Mouse (Mus musculus) bone marrow macrophage, adult 2 months (primary cell): Measurements from ENCODE around the gene Chil4.

Experiments
- CTCF ChIP-seq: IDR thresholded peaks from 2 replicates; pipeline ENCODE4 v1.5.1; 2012; ENCODE audit warnings: low read depth, mild to moderate bottlenecking, low read length, moderate library complexity
- POLR2A ChIP-seq: IDR thresholded peaks from 2 replicates; pipeline ENCODE4 v1.6.1; 2012; ENCODE audit warnings: mild to moderate bottlenecking, low read depth, low read length, borderline replicate concordance

DNA sequence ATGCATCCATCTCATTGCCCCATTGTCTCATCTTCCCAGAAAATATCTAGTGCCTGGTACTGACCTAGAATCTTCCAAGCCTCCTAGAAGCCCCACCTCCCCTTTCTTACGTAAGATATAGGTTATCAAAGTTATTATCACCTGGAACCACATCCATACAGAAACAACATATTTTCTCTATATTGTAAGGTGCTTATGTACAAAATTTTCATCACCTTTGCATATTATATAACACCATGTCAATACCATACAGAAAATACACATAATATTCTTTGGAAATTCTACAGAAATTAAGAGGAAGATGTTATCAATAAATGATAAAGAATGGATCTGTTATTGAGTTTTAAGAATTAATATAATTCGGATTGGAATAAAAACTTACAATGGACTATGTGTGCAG is 46.5 kb upstream of the Chil4 start:
- TF ChIP-seq POLR2A (no peak), CTCF (no peak)
